Mouse (Mus musculus) bone marrow macrophage, adult 2 months (primary cell): Measurements from ENCODE around the gene Spata32. TPM values are rescaled to one million over a fixed set of nuclear protein-coding genes. Genes with fewer than 3 reads are reported as not detected.

Experiments used
- H3K27ac ChIP-seq: 2 replicates; pipeline ENCODE4 v1.5.1; 2012; ENCODE audit warnings: low read depth, low read length; ENCODE audit not compliant: insufficient read depth
- H3K4me1 ChIP-seq: 2 replicates; pipeline ENCODE4 v1.6.1; 2012; ENCODE audit warnings: low read length; ENCODE audit not compliant: control insufficient read depth, insufficient read depth
- H3K4me3 ChIP-seq: 2 replicates; pipeline ENCODE4 v1.5.1; 2012; ENCODE audit warnings: mild to moderate bottlenecking, low read length, moderate library complexity; ENCODE audit not compliant: insufficient read depth
- CTCF ChIP-seq: IDR thresholded peaks from 2 replicates; pipeline ENCODE4 v1.5.1; 2012; ENCODE audit warnings: low read depth, mild to moderate bottlenecking, low read length, moderate library complexity
- POLR2A ChIP-seq: IDR thresholded peaks from 2 replicates; pipeline ENCODE4 v1.6.1; 2012; ENCODE audit warnings: mild to moderate bottlenecking, low read depth, low read length, borderline replicate concordance
- polyA plus RNA-seq: library from polyadenylated mRNA; stranded (reverse); fragments of >200 nt; gene quantifications from 2 replicates; pipeline ENCODE4 v1.2.4, GENCODE M21; 2012; ENCODE audit not compliant: missing spikeins, insufficient read depth, insufficient read length

Spata32 gene
- polyA plus RNA-seq = not detected in 2 replicates

- Histone ChIP-seq H3K27ac (no peak within 1 kb of the TSS; the same call in 1 of the 2 replicates), H3K4me3 (peak within 1 kb of the TSS; percentile 59), H3K4me1 (peaks cover 31% of the 10 kb centered on the region)
- TF ChIP-seq POLR2A = no peak
- TF ChIP-seq CTCF = no peak
Observed at GRCm38 (mm10) chr11:103217790-103218516, at the start of gene Spata32. Spata32 (minus strand) TSS chr11:103218432.

GRCm38 (mm10) chr11:103267346-103268219 lies 49.4 kb upstream of the Spata32 start, which contains the start of gene Map3k14:
Map3k14 (minus strand) TSS chr11:103267472.
- Histone ChIP-seq H3K4me1 (peaks cover 41% of the 10 kb centered on the region), H3K4me3 (peak within 1 kb of the TSS; percentile 77), H3K27ac (peak within 1 kb of the TSS; percentile 64)
- TF ChIP-seq CTCF = no peak
- no peak; the same call in 1 of the 2 replicates for TF ChIP-seq POLR2A

- peak overlapping the region; percentile 77 for H3K4me3 ChIP-seq
- H3K4me1 ChIP-seq = peaks cover 44% of the 10 kb centered on the region
- peak overlapping the region; percentile 54 for H3K27ac ChIP-seq
- no peak for TF ChIP-seq CTCF
- TF ChIP-seq POLR2A = peak; percentile 52; the same call in 1 of the 2 replicates
Observed at GRCm38 (mm10) chr11:103266729-103267345, 48.6 kb upstream of the Spata32 start.

DNA sequence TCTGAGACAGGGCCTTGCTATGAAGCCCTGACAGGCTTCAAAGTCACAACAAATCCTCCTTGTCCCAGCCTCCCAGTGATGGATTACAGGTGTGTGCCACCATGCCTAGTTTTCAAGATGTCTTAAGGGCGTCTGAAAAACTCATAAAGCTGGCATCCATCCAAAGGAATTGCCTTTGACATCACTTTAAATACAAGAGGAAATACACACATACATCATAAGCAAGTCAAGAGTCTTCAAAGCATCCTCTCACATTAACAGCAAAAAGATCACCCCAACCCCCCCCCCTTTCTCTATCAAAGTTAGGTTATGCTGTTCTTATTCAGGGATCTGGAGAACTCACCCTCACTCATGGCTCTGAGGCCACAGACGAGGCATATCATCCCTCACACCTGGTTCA lies 47.6 kb upstream of the Spata32 start:
- Histone ChIP-seq H3K4me1 (peaks cover 50% of the 10 kb centered on the region), H3K27ac (no peak overlapping the region; the same call in 1 of the 2 replicates), H3K4me3 (peak overlapping the region; percentile 77)
- no peak for TF ChIP-seq POLR2A
- no peak for TF ChIP-seq CTCF

DNA sequence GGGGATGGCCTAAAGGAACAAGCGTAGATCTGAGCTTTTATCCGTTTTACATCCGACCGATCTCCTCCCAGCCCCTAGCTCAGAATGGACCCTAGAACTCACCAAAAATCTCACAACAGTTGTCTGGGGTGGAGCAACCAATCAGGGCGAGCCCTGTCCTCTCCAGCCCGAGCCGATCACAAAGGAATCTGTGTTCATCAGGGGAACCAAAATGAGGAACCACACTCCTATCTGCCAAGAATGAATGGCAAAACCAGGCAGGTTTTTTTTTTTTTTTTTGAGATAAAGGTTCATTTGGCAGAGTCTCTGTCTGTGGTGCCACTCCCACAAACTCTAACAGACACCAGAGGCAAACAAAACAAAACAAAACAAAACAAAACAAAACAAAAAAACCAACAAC lies 47.0 kb upstream of the Spata32 start:
- TF ChIP-seq CTCF = no peak
- no peak for TF ChIP-seq POLR2A
- H3K27ac ChIP-seq = peak overlapping the region; percentile 83
- peaks cover 56% of the 10 kb centered on the region for H3K4me1 ChIP-seq
- peak overlapping the region; percentile 56 for H3K4me3 ChIP-seq

- H3K4me1 ChIP-seq = peaks cover 57% of the 10 kb centered on the region
- H3K4me3 ChIP-seq = peak overlapping the region; percentile 56
- no peak for TF ChIP-seq POLR2A
- no peak for TF ChIP-seq CTCF
- H3K27ac ChIP-seq = peak overlapping the region; percentile 83
Observed at GRCm38 (mm10) chr11:103264427-103265005, 46.3 kb upstream of the Spata32 start.

GRCm38 (mm10) chr11:103263551-103263950 lies 45.3 kb upstream of the Spata32 start:
- Histone ChIP-seq H3K4me3 (peak overlapping the region; percentile 41), H3K4me1 (peaks cover 57% of the 10 kb centered on the region), H3K27ac (peak overlapping the region; percentile 85)
- TF ChIP-seq POLR2A (no peak), CTCF (0 out of 2 replicates have a peak, but pooled peaks have one; percentile 8)

- peaks cover 58% of the 10 kb centered on the region for H3K4me1 ChIP-seq
- H3K27ac ChIP-seq = peak overlapping the region; percentile 85
- peak overlapping the region; percentile 41 for H3K4me3 ChIP-seq
- TF ChIP-seq POLR2A = no peak
- no peak for TF ChIP-seq CTCF
Observed at GRCm38 (mm10) chr11:103262412-103263267, 44.4 kb upstream of the Spata32 start.
